Mouse (Mus musculus): Measurements from ENCODE around the gene Hoxb7. TPM values are rescaled to one million over a fixed set of nuclear protein-coding genes. Genes with fewer than 3 reads are reported as not detected.

Hoxb7 gene
- polyA plus RNA-seq, 1 experiment from 2014 or later, result not detected

- no peak for DNase-seq (ENCODE audit: low spot score)
Measured at GRCm38 (mm10) chr11:96284774-96285734, 1.4 kb upstream of the Hoxb7 start.

GRCm38 (mm10) chr11:96286739-96287385 lies 439 bp downstream of the Hoxb7 start:
- DNase-seq (ENCODE audit: low spot score), result no peak

GRCm38 (mm10) chr11:96287411-96287810 lies 988 bp downstream of the Hoxb7 start:
- no peak for DNase-seq (ENCODE audit: low spot score)

GRCm38 (mm10) chr11:96288455-96289221 lies 2.2 kb downstream of the Hoxb7 start:
- no peak for DNase-seq (ENCODE audit: low spot score)

- DNase-seq (ENCODE audit: low spot score), result no peak
Measured at GRCm38 (mm10) chr11:96289293-96289692, 2.9 kb downstream of the Hoxb7 start.

- no peak for DNase-seq (ENCODE audit: low spot score)
Measured at GRCm38 (mm10) chr11:96289837-96290236, 3.4 kb downstream of the Hoxb7 start.

GRCm38 (mm10) chr11:96290705-96291355 lies 4.4 kb downstream of the Hoxb7 start:
- no peak for DNase-seq (ENCODE audit: low spot score)

- no peak for DNase-seq (ENCODE audit: low spot score)
Measured at GRCm38 (mm10) chr11:96291681-96292564, 5.5 kb downstream of the Hoxb7 start, which contains the start of gene Hoxb6. Gene Hoxb6 (plus strand): TSS chr11:96292476.

GRCm38 (mm10) chr11:96292565-96293301 lies 6.3 kb downstream of the Hoxb7 start:
- no peak for DNase-seq (ENCODE audit: low spot score)

GRCm38 (mm10) chr11:96293302-96293921 lies 7.0 kb downstream of the Hoxb7 start:
- DNase-seq (ENCODE audit: low spot score), result no peak

GRCm38 (mm10) chr11:96294245-96295091 lies 8.0 kb downstream of the Hoxb7 start:
- DNase-seq (ENCODE audit: low spot score), result peak; percentile 84

GRCm38 (mm10) chr11:96295092-96295835 lies 8.8 kb downstream of the Hoxb7 start:
- DNase-seq (ENCODE audit: low spot score), result no peak

- DNase-seq (ENCODE audit: low spot score), result no peak
Measured at GRCm38 (mm10) chr11:96296997-96297396, 10.6 kb downstream of the Hoxb7 start.

GRCm38 (mm10) chr11:96297428-96297827 lies 11.0 kb downstream of the Hoxb7 start:
- no peak for DNase-seq (ENCODE audit: low spot score)

GRCm38 (mm10) chr11:96297968-96298635 lies 11.7 kb downstream of the Hoxb7 start:
- no peak for DNase-seq (ENCODE audit: low spot score)

GRCm38 (mm10) chr11:96298895-96299667 lies 12.7 kb downstream of the Hoxb7 start:
- no peak for DNase-seq (ENCODE audit: low spot score)
